Mouse (Mus musculus) thymus, adult 2 months (tissue): ENCODE measurements around the gene Gm20388.

Experiments used
- CTCF ChIP-seq: fragments of 200-500 bp; IDR thresholded peaks from 2 replicates; pipeline ENCODE4 v1.5.1; 2012; ENCODE audit warnings: mild to moderate bottlenecking, control low read depth, low read length, moderate library complexity, borderline replicate concordance; ENCODE audit not compliant: control insufficient read depth, poor library complexity, insufficient read depth; ENCODE audit errors: extremely low read depth
- POLR2A ChIP-seq: fragments of 200-500 bp; IDR thresholded peaks from 2 replicates; pipeline ENCODE4 v1.6.1; 2012; ENCODE audit warnings: mild to moderate bottlenecking, low read length, control low read depth, moderate library complexity; ENCODE audit not compliant: control insufficient read depth, poor library complexity, insufficient read depth; ENCODE audit errors: extremely low read depth

- TF ChIP-seq POLR2A (no peak), CTCF (no peak)
These were observed 2551.0 kb downstream of the Gm20388 start for GRCm38 (mm10) chr8:122461473-122462148.
